Mouse (Mus musculus) kidney, adult 2 months (tissue): ENCODE measurements around the gene Ano8.

ENCODE experiments used
- CTCF ChIP-seq: fragments of 200-500 bp; conservative IDR thresholded peaks from 2 replicates; pipeline ENCODE4 v1.5.1; 2011; ENCODE audit warnings: low read depth, mild to moderate bottlenecking, control low read depth, low read length, moderate library complexity, mixed read lengths; ENCODE audit not compliant: insufficient read depth, insufficient read length
- POLR2A ChIP-seq: fragments of 200-500 bp; IDR thresholded peaks from one replicate; pipeline ENCODE4 v1.6.1; 2011; ENCODE audit warnings: low read depth, low read length, control low read depth

GRCm38 (mm10) chr8:71445096-71445495, 40.7 kb downstream of the Ano8 start:
- no peak for TF ChIP-seq POLR2A
- no peak for TF ChIP-seq CTCF
